Mouse (Mus musculus): ENCODE data around the gene Impdh2. TPM values are rescaled to one million over a fixed set of nuclear protein-coding genes. Genes with fewer than 3 reads are reported as not detected.

Impdh2 gene
- polyA plus RNA-seq, 1 experiment from 2014 or later = 179 TPM

DNA sequence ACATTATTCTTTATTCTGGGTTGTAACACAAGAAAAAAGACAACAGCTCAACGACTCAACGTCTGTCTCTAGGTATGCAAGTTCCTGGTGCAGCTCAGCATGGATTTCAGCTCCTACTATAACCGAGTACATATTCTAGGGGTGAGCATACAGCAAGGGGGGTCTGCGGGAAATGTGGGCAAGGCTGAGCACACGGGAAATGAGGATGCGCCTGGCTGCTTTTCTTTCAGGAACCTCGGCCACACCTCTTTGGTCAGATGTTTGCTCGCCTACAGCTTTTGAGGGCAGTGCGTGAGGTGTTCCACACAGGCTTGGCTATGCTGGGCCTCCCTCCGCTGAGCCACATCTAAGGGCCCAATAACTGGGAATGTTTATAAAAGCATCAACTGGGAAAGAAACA lies 12.2 kb downstream of the Impdh2 start:
- WGBS = 69% methylated on average over 10 of the region's 10 CpGs
- Histone ChIP-seq H3K27me3 (replicated peaks) (no peaks in the 10 kb centered on the region), H3K36me3 (peaks cover 40% of the 10 kb centered on the region), H3K4me1 (replicated peaks) (peaks cover 31% of the 10 kb centered on the region), H3K9me3 (no peaks in the 10 kb centered on the region), H3K9ac (no peak overlapping the region), H3K4me2 (replicated peaks) (no peak overlapping the region), H3K27ac (no peak overlapping the region), H3K4me3 (replicated peaks) (no peak overlapping the region)
- ATAC-seq = no peak

DNA sequence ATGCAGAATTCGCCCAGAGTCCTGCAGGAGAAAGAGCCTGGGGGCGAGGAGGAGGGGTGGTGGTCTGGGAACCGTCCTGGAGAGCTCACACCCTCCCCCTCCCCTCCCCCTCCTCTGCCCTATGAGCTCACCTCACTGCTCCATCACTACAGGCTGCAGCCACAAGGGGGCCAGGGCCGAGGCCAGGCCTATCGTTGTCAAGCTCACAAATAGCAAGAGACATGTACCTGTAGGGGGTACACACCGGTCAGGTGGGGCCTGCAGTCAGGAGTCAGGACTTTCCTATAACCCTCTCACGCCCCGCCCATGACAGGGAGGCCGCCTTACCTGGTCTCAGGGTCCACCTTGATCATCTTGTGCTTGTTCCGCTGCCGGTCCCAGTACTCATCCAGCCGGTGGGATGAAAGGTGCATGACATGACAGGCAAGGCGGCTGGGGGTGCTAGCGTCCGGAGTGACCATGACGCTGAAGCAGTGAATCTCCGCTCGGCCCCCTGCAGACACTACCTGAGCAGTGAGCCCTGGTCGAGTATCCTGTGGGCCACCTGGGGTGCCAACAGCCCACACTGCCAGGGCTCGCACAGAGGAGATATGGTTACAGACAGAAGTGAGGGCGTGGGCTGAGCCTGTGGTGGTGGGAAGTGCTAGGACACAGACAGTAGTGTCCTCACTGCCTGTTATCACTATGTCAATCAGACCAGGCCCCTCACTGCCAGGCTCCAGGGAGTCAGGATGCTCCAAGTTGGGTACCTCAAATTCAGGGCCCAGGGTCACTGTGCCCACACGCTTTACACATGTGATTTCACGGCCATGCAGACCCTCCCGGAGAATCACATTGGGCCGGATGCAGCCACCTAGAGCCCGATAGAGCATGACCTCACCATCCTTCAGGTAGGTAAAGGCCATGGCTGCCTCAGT lies 13.9 kb downstream of the Impdh2 start:
- Histone ChIP-seq H3K9me3 (no peaks in the 10 kb centered on the region), H3K27me3 (replicated peaks) (no peaks in the 10 kb centered on the region), H3K4me1 (replicated peaks) (peaks cover 27% of the 10 kb centered on the region), H3K27ac (no peak overlapping the region), H3K4me2 (replicated peaks) (no peak overlapping the region), H3K36me3 (peaks cover 40% of the 10 kb centered on the region), H3K4me3 (replicated peaks) (no peak overlapping the region), H3K9ac (no peak overlapping the region)
- no peak for ATAC-seq
- WGBS = 55% methylated on average over 26 of the region's 26 CpGs

DNA sequence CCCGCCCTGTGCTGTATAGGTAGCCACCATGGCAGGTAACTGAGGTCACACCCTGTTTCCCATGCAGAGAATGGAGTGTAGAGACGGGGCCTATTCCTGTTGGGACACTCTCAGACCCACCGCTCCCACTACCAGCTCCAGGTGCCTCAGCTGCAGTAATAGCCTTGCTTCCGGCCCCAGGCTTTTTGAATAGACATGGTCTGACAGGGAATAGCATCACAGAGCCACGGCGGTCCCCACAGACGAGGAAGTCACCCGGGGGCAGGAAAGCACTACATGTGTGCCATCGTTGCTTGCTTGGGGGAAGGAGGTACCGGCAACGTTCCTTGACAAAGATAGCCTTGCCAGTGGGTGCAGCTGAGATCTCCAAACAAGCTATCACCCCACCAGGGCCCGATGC lies 14.8 kb downstream of the Impdh2 start:
- no peak overlapping the region for H3K4me2 ChIP-seq (replicated peaks)
- H3K4me1 ChIP-seq (replicated peaks) = peaks cover 31% of the 10 kb centered on the region
- no peaks in the 10 kb centered on the region for H3K9me3 ChIP-seq
- H3K27me3 ChIP-seq (replicated peaks) = no peaks in the 10 kb centered on the region
- H3K9ac ChIP-seq = no peak overlapping the region
- H3K27ac ChIP-seq = no peak overlapping the region
- 88% methylated on average over 12 of the region's 12 CpGs for WGBS
- ATAC-seq = no peak
- H3K36me3 ChIP-seq = peaks cover 40% of the 10 kb centered on the region
- H3K4me3 ChIP-seq (replicated peaks) = no peak overlapping the region

DNA sequence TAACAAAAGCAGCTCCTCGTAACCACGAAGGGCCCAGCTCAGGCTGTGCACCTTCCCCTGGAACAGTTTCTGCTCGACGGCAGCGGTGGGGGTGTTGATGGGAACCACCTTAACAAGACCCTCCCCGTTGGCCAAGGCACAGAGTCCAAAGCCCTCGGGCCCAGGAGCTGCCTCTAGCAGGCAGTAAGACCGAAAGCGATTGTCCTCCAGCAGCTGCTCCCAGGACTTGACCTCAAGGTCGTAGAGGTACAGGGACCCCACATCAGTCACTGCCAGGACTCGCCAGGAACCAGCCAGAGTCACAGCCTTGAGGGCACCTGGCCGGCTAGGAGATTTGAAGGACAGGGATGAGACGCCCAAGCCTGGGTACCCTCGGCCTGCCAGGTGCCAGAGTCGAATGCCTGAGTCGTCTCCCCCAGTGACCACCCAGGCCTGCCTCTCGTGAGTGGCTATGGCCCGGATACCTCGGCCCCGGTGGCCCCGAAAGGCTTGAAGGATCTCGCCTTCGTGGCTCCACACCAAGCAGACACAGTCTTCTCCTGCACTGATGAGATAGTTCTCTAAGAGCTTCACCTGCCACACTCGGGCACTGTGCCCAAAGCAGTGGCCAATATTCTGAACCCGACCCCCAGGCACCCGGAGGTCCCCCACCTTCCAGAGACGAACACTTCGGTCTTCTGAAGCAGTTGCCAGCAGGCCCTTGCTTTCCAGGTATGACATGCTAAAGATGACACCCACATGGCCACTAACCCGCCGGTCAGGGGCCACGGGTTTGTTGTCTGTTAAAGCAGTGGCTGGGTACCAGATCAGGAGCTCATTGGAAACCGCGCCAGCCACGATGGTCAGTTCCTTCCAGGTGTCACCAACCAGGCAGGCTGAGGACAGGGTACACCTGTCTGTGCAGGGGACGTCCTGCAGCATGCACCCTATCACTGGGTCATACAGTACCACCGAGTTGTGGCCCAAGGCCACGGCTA lies 15.5 kb downstream of the Impdh2 start:
- 83% methylated on average over 37 of the region's 37 CpGs for WGBS
- ATAC-seq = no peak
- no peak overlapping the region for H3K4me2 ChIP-seq (replicated peaks)
- no peak overlapping the region for H3K4me3 ChIP-seq (replicated peaks)
- H3K9ac ChIP-seq = no peak overlapping the region
- no peaks in the 10 kb centered on the region for H3K9me3 ChIP-seq
- no peak overlapping the region for H3K27ac ChIP-seq
- H3K36me3 ChIP-seq = peaks cover 40% of the 10 kb centered on the region
- no peaks in the 10 kb centered on the region for H3K27me3 ChIP-seq (replicated peaks)
- H3K4me1 ChIP-seq (replicated peaks) = peaks cover 26% of the 10 kb centered on the region

DNA sequence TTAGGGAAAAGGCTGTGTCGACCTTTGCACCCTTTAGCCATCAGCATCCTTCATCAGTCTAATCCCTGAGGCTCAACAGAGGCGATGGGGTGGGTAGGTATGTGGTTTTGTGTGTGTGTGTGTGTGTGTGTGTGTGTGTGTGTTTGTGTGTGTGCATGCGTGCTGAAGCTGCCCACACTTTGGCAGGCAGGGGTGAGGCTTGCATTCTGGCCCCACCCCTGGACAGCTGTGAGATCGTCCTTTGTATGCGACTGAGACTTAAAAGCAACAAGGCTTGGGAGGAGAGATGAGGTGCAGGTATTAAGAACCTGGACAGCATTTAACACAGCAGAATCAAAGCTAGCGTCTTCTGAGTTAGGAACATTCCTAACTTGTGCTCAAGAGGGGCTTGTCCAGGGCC lies 16.9 kb downstream of the Impdh2 start:
- Histone ChIP-seq H3K9me3 (no peaks in the 10 kb centered on the region), H3K36me3 (peaks cover 30% of the 10 kb centered on the region), H3K27me3 (replicated peaks) (no peaks in the 10 kb centered on the region), H3K4me3 (replicated peaks) (peak overlapping the region; percentile 72), H3K27ac (no peak overlapping the region), H3K9ac (0 out of 2 replicates have a peak overlapping the region, but pooled peaks have one; percentile 83), H3K4me1 (replicated peaks) (peaks cover 26% of the 10 kb centered on the region), H3K4me2 (replicated peaks) (peak overlapping the region; percentile 80)
- ATAC-seq = no peak
- 33% methylated on average over 6 of the region's 6 CpGs for WGBS

DNA sequence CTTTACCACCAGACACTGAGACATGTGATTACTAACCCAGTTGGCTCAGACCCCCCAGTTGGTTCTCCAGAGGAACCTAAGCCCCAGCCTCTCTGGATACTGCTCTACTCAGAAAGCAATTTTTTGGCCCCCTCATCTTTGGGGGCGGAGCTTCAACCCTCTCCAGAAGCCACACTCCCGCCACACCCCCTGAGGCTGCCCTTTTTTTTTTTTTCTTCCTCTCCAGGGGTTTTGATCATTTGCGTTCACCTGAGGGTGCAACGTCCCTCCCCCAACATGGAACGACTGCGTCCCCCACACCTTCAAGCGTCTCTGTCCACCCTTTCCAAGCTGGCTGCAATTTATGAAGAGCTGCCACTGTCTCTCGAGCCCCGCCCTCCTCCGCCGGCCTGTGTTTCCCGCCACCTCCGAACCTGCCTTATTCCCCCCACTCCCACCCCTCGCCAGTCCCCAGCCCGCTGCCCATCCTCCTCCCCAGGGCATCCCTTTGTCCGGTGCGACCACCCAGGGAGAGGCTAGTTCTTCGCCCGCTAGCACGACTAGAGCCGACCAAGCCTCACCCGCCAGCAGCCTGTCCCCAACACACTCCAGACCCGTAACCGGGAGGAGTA lies 18.0 kb downstream of the Impdh2 start:
- Histone ChIP-seq H3K4me1 (replicated peaks) (peaks cover 26% of the 10 kb centered on the region), H3K9me3 (no peaks in the 10 kb centered on the region), H3K36me3 (peaks cover 20% of the 10 kb centered on the region), H3K9ac (peak overlapping the region; percentile 83), H3K4me3 (replicated peaks) (peak overlapping the region; percentile 72), H3K4me2 (replicated peaks) (peak overlapping the region; percentile 80), H3K27me3 (replicated peaks) (no peaks in the 10 kb centered on the region), H3K27ac (peak overlapping the region; percentile 92)
- ATAC-seq = peak; percentile 18
- WGBS = under 1% methylated on average over 24 of the region's 24 CpGs

DNA sequence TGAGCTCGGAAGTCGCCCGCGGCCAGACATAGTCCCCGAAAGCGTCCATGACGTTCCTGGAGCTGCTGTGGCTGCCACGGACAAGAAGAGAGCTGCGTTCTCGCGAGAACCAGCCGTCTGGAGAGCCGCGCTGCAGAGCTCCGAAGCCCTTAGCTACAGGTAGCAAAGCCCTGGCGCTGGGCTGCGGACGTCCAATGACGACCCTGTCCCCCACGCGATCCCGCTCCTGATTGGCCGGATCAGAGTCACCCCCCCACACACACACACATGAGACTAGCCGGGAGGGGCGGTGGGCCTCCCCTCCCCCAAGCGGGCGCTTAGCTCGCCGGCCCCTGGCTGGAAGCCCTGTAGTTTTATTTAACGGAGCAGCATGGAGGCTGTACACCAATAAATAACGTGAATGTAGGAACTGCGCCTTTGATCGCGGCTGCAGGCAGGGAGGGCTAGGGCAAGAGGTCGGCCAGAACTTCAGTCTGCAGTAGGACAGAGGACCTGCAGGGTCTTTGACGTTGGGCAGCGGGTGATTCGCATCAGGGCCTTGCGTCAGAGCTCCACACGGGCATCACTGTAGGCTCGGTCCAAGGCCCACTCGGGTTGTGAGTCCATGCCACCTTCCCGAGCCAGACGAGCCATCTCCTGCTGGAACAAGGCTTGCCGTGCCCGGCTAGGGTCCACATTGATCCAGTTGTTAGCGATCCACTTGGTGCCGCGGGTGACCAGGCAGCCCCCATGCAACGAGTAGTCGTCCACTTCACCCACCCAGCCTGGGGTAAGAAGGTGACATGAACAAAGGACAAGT lies 18.7 kb downstream of the Impdh2 start, which contains the start of gene Wdr6:
Gene Wdr6 (minus strand): TSS at position 195 of the 799 bp plus-strand sequence.
- peak; percentile 98 for ATAC-seq
- 5% methylated on average over 51 of the region's 51 CpGs for WGBS
- H3K4me1 ChIP-seq (replicated peaks) = peaks cover 26% of the 10 kb centered on the region

DNA sequence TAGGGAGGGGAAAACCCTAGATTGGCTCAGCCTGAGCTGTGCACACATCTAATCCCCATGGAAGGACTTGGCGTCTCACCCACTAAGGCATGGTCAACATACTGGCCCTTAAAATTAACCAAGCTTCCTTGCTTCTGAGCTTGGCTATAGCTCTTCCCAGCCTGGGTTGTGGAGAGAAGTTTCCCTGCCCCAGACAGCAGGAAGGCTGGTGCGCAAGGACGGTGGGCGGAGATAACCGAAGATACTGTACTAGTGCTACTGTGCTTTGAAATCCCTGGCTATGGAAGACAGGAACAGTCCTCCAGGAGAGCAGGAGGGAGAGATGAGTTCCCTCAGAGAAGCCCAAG lies 19.2 kb downstream of the Impdh2 start:
- Histone ChIP-seq H3K36me3 (peaks cover 9% of the 10 kb centered on the region; the same call in 1 of the 2 replicates), H3K27me3 (replicated peaks) (no peaks in the 10 kb centered on the region), H3K4me3 (replicated peaks) (peak overlapping the region; percentile 72; the same call in 1 of the 2 replicates), H3K4me2 (replicated peaks) (peak overlapping the region; percentile 80), H3K9ac (peak overlapping the region; percentile 83), H3K27ac (peak overlapping the region; percentile 92), H3K4me1 (replicated peaks) (peaks cover 21% of the 10 kb centered on the region), H3K9me3 (no peaks in the 10 kb centered on the region)
- 48% methylated on average over 5 of the region's 5 CpGs for WGBS
- ATAC-seq = no peak; the same call in 1 of the 2 replicates

More for the DNA sequence above, 18.7 kb downstream of the Impdh2 start, which contains the start of gene Wdr6:
- Histone ChIP-seq H3K4me3 (replicated peaks) (peak within 1 kb of the TSS; percentile 72), H3K27ac (peak within 1 kb of the TSS; percentile 92), H3K9ac (peak within 1 kb of the TSS; percentile 83), H3K4me2 (replicated peaks) (peak within 1 kb of the TSS; percentile 80), H3K9me3 (no peaks in the 10 kb centered on the region), H3K36me3 (peaks cover 15% of the 10 kb centered on the region; the same call in 1 of the 2 replicates), H3K27me3 (replicated peaks) (no peaks in the 10 kb centered on the region)

DNA sequence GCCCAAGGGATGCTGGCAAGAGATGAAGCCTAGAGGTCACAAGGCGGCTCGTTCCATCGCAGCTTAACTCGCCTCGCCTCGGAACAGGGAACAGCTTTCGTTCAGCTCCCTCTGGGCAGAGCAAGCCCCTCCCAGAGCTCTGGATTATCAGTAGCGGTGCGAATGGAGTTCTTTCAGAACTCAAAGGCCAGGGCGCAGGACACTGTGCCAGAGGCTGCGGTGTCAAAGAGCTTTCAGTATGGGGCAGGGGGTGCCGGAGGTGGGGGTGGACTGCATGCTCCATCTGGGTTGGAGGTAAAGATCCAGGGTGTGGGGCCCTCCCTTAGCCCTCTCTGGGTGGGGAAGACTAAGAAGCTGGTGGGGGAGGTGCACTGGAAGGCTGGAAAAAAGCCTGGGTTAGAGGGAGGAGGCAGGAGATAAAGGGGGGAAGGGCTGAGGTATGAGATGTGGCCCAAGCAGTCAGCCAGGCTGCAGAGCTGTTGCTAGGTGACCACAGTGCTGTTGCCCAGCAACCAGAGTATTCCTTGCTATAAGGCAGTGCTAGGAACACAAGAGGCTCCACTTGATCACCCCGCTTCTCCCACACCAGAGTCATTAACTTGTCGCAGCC lies 27.6 kb downstream of the Impdh2 start:
- peak overlapping the region; percentile 68 for H3K27ac ChIP-seq
- no peaks in the 10 kb centered on the region for H3K9me3 ChIP-seq
- H3K4me1 ChIP-seq (replicated peaks) = peaks cover 22% of the 10 kb centered on the region
- H3K27me3 ChIP-seq (replicated peaks) = no peaks in the 10 kb centered on the region
- H3K4me2 ChIP-seq (replicated peaks) = peak overlapping the region; percentile 52
- no peaks in the 10 kb centered on the region for H3K36me3 ChIP-seq
- ATAC-seq = peak; percentile 93
- 10% methylated on average over 14 of the region's 14 CpGs for WGBS
- no peak overlapping the region; the same call in 1 of the 2 replicates for H3K9ac ChIP-seq
- H3K4me3 ChIP-seq (replicated peaks) = 0 out of 2 replicates have a peak overlapping the region, but pooled peaks have one; percentile 4

DNA sequence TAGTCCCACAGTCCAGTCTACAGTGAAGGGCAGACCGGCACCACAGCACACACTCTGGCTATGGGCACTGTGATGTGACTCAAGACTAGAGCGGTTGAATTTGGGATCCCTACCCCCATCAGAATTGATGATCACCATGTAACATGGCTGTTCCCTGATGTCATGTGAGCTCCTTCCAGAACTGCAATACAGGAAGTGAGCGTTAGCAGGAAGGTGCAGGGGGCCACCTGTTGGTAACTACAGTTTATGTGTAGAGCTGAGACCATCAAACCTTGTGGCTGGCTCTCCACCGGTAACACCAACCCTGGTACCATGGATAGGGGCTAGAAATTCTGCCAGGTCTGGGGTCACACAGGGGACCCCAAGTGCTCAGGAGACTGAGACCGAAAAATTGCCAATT lies 29.1 kb downstream of the Impdh2 start:
- H3K36me3 ChIP-seq = no peaks in the 10 kb centered on the region
- H3K27ac ChIP-seq = no peak overlapping the region
- H3K4me2 ChIP-seq (replicated peaks) = no peak overlapping the region
- WGBS = 60% methylated on average over 5 of the region's 5 CpGs
- no peak overlapping the region for H3K4me3 ChIP-seq (replicated peaks)
- H3K9ac ChIP-seq = no peak overlapping the region
- no peak for ATAC-seq
- H3K4me1 ChIP-seq (replicated peaks) = peaks cover 22% of the 10 kb centered on the region
- no peaks in the 10 kb centered on the region for H3K27me3 ChIP-seq (replicated peaks)
- no peaks in the 10 kb centered on the region for H3K9me3 ChIP-seq

DNA sequence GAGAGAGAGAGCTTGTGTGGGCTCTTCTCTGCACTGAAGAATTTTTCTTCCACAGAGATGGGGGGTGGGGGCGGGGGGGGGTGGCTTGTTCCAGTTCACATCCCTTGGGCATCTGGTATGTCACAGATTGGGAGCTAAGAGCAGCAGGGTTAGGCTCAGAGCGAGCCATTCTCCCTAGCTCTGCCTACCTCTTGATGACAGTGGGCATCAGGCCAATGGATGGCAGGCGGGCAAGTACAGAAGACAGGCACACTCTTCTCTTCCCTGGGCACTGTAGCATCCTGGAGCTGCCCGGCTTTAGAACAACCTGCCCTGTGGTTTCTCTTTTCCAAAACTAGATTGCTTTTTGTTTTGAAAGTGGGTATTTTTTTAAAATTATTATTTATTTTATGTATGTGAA lies 31.4 kb downstream of the Impdh2 start:
- no peaks in the 10 kb centered on the region for H3K9me3 ChIP-seq
- H3K27ac ChIP-seq = no peak overlapping the region
- H3K4me3 ChIP-seq (replicated peaks) = no peak overlapping the region
- ATAC-seq = no peak
- 88% methylated on average over 4 of the region's 4 CpGs for WGBS
- no peaks in the 10 kb centered on the region for H3K36me3 ChIP-seq
- H3K4me1 ChIP-seq (replicated peaks) = peaks cover 22% of the 10 kb centered on the region
- no peaks in the 10 kb centered on the region for H3K27me3 ChIP-seq (replicated peaks)
- no peak overlapping the region for H3K9ac ChIP-seq
- H3K4me2 ChIP-seq (replicated peaks) = no peak overlapping the region

All from intestine, embryonic 15.5 days (tissue).